Mouse (Mus musculus) testis, adult 2 months (tissue): ENCODE results near the gene Nat8f5. TPM values are rescaled to one million over a fixed set of nuclear protein-coding genes. Genes with fewer than 3 reads are reported as not detected.
"Not testable (repeated sequence)": the region's sequence is repeated elsewhere in the genome, so short reads cannot be mapped to it uniquely, and the experiment has no call there.

Source experiments
- H3K27ac ChIP-seq: fragments of 200-500 bp; 2 replicates; pipeline ENCODE4 v1.5.1; 2012; ENCODE audit warnings: low read depth, low read length; ENCODE audit not compliant: control insufficient read depth, insufficient read depth
- H3K27me3 ChIP-seq: fragments of 200-500 bp; 2 replicates; pipeline ENCODE4 v1.6.1; 2012; ENCODE audit warnings: mild to moderate bottlenecking, low read length, moderate library complexity; ENCODE audit not compliant: control insufficient read depth, insufficient read depth
- H3K36me3 ChIP-seq: fragments of 200-500 bp; 2 replicates; pipeline ENCODE4 v1.6.1; 2012; ENCODE audit warnings: mild to moderate bottlenecking, low read length; ENCODE audit not compliant: control insufficient read depth, insufficient read depth
- H3K4me1 ChIP-seq: fragments of 200-500 bp; 2 replicates; pipeline ENCODE4 v1.6.1; 2012; ENCODE audit warnings: low read length; ENCODE audit not compliant: control insufficient read depth, insufficient read depth
- H3K4me3 ChIP-seq: fragments of 200-500 bp; 2 replicates; pipeline ENCODE4 v1.5.1; 2012; ENCODE audit warnings: low read depth, mild to moderate bottlenecking, low read length, moderate library complexity, mixed read lengths; ENCODE audit not compliant: control insufficient read depth
- CTCF ChIP-seq: fragments of 200-500 bp; IDR thresholded peaks from 2 replicates; pipeline ENCODE4 v1.5.1; 2012; ENCODE audit warnings: low read depth, mild to moderate bottlenecking, inconsistent platforms, low read length, moderate library complexity; ENCODE audit not compliant: control insufficient read depth, insufficient read depth, insufficient replicate concordance
- POLR2A ChIP-seq: fragments of 200-500 bp; IDR thresholded peaks from 2 replicates; pipeline ENCODE4 v1.6.1; 2012; ENCODE audit warnings: low read depth, mild to moderate bottlenecking, inconsistent platforms, low read length, moderate library complexity; ENCODE audit not compliant: control insufficient read depth
- polyA plus RNA-seq: library from polyadenylated mRNA; depleted of rRNA; stranded (reverse); fragments of >200 nt; gene quantifications from 2 replicates; pipeline ENCODE4 v1.2.3, GENCODE M21; 2012

The Nat8f5 gene
- polyA plus RNA-seq, 1 experiment = 2.9 TPM

DNA sequence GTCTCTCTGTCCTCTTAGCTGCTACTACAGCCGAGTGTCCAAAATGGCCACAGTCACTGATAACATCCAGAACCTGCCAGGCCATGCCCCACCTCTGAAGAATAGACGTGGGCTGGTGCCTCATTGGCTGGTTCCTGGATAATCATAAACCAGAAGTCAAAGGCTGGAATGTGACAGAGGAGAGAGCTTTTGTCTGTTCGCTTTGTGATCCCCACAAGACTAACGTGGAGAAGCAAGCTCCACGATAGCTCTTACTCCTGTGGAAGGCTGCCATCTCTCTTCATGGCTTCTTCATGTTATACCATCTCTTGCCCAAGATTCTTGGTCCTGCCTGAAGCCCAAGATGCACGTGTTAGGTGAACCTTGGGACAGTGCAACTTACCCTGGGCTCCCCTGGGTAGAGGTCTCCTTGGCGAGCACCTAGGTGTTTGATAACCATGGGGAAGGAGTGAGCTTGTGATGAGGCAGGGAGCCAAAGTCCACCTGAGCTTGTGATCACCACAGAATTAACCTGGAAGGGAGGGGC, 11.1 kb upstream of the Nat8f5 start, which contains the start of gene Nat8:
Nat8 (minus strand) TSS at position 287 of the 526 bp plus-strand sequence.
- no peak for TF ChIP-seq CTCF
- no peak for TF ChIP-seq POLR2A
- Histone ChIP-seq H3K36me3 (no peaks in the 10 kb centered on the region), H3K27me3 (no peaks in the 10 kb centered on the region)

DNA sequence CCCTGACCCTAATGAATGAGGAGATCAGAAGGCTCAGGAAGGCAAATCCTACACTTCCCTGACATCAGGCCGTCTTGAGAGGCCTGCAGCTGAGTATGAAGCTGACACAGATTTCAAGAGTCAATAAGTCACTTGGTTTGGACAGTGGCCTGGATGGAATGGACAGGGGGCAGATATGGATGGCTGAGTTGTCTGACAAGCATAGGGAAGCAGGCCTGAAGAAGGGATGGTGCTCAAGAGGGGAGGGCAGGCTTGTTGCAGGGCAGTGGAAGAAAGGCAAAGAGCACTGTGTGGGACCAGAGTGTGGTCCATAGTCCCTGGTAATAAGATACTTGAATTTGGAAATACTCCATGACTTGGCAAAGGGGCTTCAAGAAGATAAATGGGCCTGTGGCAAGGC, 8.7 kb upstream of the Nat8f5 start:
- TF ChIP-seq POLR2A = no peak
- TF ChIP-seq CTCF = no peak
- Histone ChIP-seq H3K27ac (no peak overlapping the region), H3K36me3 (no peaks in the 10 kb centered on the region)

More for the DNA sequence above, 11.1 kb upstream of the Nat8f5 start, which contains the start of gene Nat8:
- Histone ChIP-seq H3K4me3 (no peak within 1 kb of the TSS), H3K27ac (no peak within 1 kb of the TSS), H3K4me1 (no peaks in the 10 kb centered on the region)

DNA sequence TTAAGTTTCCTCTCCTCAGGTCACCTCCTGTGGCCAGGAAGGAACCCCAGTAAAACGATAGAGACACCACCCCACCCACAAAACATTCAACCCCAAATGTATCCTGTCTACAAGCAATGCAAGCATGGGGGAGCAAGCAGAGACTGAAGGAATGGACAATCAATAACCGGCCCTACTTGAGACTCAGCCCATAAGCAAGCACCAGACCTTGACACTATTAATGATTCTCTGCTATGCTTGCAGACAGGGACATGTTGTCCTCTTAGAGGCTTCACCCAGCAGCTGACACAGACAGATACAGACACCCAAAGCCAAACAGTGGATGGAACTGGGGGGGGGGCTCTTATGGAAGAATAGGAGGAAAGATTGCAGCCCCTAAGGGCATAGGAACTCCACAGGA, 5.1 kb upstream of the Nat8f5 start:
- H3K27me3 ChIP-seq = no peaks in the 10 kb centered on the region
- TF ChIP-seq CTCF (no peak), POLR2A (no peak)
- no peaks in the 10 kb centered on the region for H3K36me3 ChIP-seq
- H3K4me3 ChIP-seq = no peak overlapping the region
- H3K27ac ChIP-seq = no peak overlapping the region
- no peaks in the 10 kb centered on the region for H3K4me1 ChIP-seq

More for the DNA sequence above, 8.7 kb upstream of the Nat8f5 start:
- no peak overlapping the region for H3K4me3 ChIP-seq
- H3K4me1 ChIP-seq = no peaks in the 10 kb centered on the region
- no peaks in the 10 kb centered on the region for H3K27me3 ChIP-seq

DNA sequence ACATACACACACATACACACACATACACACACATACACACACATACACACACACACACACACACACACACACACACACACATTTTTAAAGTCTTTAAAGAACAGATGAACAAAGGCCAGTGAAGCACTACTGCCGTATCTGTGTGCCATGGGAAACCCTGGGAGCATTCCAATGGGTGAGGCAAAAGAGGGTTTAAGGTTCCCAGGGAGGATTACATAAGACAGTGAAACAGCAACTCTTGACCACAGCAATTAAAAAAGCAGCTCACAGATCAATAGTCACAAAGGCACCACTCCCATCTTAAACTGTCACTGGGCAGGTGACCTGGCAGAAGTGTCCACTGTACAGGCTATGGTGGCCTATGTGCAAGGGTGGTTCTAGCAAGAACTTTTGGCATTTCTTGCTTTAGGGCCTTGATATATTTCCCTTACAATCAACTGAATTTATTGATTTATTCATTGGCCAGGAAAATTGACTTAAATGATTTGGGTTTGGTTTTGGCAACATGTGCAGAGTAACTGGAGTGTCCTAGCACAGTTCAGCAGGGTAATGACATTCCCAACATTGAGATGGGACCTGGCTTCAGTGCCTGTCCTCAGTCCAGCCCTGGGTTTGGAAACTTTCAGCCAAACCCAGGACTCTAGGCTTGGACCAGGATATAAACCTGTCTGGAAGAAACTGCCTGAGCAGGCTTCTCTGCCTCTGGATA, 2.8 kb upstream of the Nat8f5 start:
- H3K4me1 ChIP-seq = no peaks in the 10 kb centered on the region
- no peak overlapping the region for H3K4me3 ChIP-seq
- no peaks in the 10 kb centered on the region for H3K27me3 ChIP-seq
- H3K27ac ChIP-seq = no peak overlapping the region
- no peaks in the 10 kb centered on the region for H3K36me3 ChIP-seq
- TF ChIP-seq POLR2A (no peak), CTCF (no peak)

DNA sequence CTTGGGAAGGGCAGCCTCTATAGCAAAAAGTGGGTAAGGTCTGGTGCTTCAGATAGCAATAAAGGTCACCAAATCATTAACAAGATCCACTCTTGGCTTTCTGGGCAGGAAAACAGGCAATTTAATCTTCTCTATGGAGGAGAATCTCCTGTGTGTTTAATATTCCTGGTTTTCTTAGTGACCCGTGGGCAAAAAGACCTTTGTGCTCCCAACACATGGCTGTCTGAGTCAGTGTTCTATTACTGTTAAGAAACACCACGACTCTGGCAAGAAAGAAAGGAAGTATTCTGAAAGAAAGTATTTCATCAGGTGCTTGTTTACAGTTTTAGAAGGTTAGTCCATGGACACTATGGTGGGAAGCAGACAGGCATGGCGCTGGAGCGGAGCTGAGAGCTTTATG, 1.5 kb upstream of the Nat8f5 start:
- no peaks in the 10 kb centered on the region for H3K4me1 ChIP-seq
- no peak overlapping the region for H3K27ac ChIP-seq
- no peak overlapping the region for H3K4me3 ChIP-seq
- no peaks in the 10 kb centered on the region for H3K36me3 ChIP-seq
- no peaks in the 10 kb centered on the region for H3K27me3 ChIP-seq
- TF ChIP-seq POLR2A (no peak), CTCF (no peak)

DNA sequence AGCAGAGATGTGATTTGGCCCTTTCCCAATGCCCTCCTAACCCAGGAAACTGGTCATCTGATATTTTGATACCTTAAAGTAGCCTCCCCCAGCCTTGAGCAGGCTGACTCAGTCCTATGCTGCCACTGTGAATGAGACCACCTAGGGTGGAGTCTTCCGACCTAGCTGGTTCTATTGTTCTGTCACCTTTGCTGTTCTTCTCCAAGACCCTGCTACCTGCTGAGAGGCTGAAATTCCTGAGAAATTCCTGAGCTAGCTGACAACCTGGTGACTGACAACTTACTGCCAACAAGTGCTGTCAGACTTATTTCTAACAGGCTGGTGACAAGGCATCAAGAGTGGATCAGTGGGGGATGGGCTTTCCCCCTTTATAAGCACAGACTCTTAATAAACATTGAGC, 2.4 kb downstream of the Nat8f5 start:
- Histone ChIP-seq H3K4me1 (no peaks in the 10 kb centered on the region), H3K27me3 (no peaks in the 10 kb centered on the region), H3K27ac (no peak overlapping the region), H3K36me3 (no peaks in the 10 kb centered on the region), H3K4me3 (no peak overlapping the region)
- TF ChIP-seq CTCF = no peak
- TF ChIP-seq POLR2A = no peak

DNA sequence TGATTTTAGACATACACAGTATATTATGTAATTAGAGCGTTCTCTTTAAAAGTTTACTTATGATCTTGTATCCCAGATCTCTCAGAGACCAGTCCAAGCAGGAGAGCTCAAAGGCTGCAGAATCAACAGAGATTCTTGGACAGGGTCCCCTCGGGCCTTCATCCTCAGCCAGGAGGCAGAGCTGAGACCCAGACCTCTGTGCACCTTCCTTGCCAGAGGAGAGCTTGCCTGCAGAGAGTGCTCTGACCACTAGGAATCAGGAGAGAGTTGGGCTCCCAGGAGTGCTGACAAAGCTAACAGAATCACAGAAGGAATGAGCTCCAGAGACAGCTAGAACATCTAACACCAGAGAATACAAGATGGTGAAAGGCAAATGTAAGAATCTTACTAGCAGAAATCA, 7.4 kb downstream of the Nat8f5 start:
- Histone ChIP-seq H3K4me1 (no peaks in the 10 kb centered on the region), H3K27ac (no peak overlapping the region), H3K4me3 (no peak overlapping the region), H3K36me3 (no peaks in the 10 kb centered on the region), H3K27me3 (no peaks in the 10 kb centered on the region)
- TF ChIP-seq POLR2A = no peak

DNA sequence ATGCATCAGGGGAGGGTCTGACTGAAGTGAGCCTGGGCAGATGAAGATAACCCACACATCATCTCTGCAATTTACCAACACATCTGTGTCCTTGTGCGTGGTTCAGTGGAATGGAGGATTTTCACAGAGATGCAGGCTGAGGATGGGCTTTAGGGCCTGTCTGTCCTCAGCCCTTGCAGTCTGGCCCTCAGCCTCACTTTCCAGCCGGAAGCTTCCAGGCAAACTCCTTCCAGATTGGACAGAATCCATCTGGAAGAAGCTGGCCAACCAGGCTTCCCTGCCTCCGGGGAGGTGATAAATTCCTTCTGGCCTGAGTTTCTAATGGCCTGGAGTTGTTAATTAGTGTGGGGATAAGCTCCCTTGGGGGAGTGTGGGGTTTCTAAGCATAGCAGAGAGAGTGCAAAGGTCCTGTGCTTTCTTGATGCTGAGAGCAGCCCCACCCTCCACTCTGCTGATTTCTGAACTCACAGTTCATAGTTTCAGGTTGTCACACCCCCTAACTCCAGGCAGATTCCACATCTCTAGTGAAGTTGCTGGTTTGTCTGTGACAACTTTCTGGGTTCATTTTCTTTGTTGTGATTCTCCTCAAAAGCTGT, 9.7 kb downstream of the Nat8f5 start:
- H3K4me3 ChIP-seq, H3K36me3 ChIP-seq, H3K27me3 ChIP-seq, H3K27ac ChIP-seq, H3K4me1 ChIP-seq: not testable (repeated sequence)

DNA sequence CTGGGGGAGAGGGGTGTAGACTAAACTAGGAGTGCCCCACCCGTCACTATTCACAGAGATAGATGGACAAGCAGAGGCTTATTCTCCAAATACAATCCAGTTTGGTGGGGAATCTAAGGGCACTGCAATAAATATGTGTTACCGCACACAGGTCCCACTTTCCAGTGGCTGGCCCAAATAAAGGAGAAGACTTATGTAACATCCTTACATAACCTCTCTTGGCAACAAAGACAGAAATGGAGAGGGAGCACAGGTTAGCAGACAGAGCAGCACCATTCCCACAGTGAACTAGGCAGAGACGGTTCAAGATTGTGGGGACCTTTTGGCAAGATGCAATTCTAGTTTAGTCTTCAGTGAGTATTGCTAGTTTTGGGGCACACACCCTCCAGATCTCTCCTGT, 10.3 kb downstream of the Nat8f5 start:
- H3K4me3 ChIP-seq, H3K4me1 ChIP-seq, H3K36me3 ChIP-seq, H3K27ac ChIP-seq, H3K27me3 ChIP-seq: not testable (repeated sequence)

DNA sequence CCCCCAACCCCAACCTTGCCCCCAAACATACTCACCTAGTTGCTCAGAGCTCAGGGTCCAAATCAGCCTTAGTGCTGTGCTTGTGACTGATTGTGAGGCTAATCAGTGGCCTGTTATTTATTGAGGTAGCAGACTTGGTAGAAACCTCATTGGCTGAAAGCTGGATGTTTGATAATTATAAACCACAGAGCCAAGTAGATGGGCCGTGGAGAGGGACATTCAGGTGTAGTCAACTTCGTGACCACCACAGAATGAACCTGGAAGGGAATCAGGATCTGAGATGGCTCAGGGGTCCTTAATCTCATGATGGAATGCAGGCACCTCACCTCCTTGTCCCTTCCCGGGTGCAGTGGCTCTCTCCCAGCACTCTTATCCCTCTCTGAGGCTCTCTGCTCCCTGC, 11.0 kb downstream of the Nat8f5 start:
- not testable (repeated sequence) for H3K4me1 ChIP-seq, H3K4me3 ChIP-seq, H3K27me3 ChIP-seq, H3K27ac ChIP-seq, H3K36me3 ChIP-seq
